Mouse (Mus musculus) liver, embryonic 14.5 days (tissue): Measurements from ENCODE around the gene Tatdn3. TPM values are rescaled to one million over a fixed set of nuclear protein-coding genes. Genes with fewer than 3 reads are reported as not detected.
A peak's percentile ranks its signal among the peaks of the same experiment; 100 is the strongest.

Experiments
- ATAC-seq: fragments of 200-750 bp; cut with Nextera tagmentation; 2 replicates; pipeline ENCODE4 v1.8.0; 2017; ENCODE audit warnings: moderate number of reproducible peaks, mild to moderate bottlenecking, moderate library complexity; ENCODE audit not compliant: insufficient read depth
- DNase-seq, 3 experiments: peaks; one replicate each; pipeline ENCODE4 v3.0.0-alpha.2; 2012 to 2013; ENCODE audit warnings: low read depth in 3 of 3, low spot score in 3 of 3
- H3K27ac ChIP-seq: fragments of 300-500 bp; sonication (generic); 2 replicates; pipeline ENCODE4 v1.5.1; 2014; ENCODE audit warnings: moderate library complexity, mild to moderate bottlenecking, control low read depth, inconsistent platforms
- H3K27me3 ChIP-seq: fragments of 300-500 bp; sonication (generic); 2 replicates; pipeline ENCODE4 v1.6.1; 2014; ENCODE audit warnings: mild to moderate bottlenecking, low read length, moderate library complexity; ENCODE audit not compliant: control insufficient read depth, insufficient read depth
- H3K36me3 ChIP-seq: fragments of 300-500 bp; sonication (generic); replicated peaks from 2 replicates; pipeline ENCODE4 v1.6.1; 2014; ENCODE audit warnings: low read depth; ENCODE audit not compliant: control insufficient read depth, insufficient read depth
- H3K4me1 ChIP-seq, 2 experiments: fragments of 200-500 bp in 1 of 2; fragments of 300-500 bp in 1 of 2; sonication (generic) in 1 of 2; replicated peaks; 2 replicates each; pipeline ENCODE4 v1.6.1; 2012 to 2014; ENCODE audit warnings: antibody characterized with exemption in 1 of 2, inconsistent platforms in 1 of 2, low read length in 1 of 2; ENCODE audit not compliant: control insufficient read depth in 2 of 2, insufficient read depth in 2 of 2
- H3K4me2 ChIP-seq: fragments of 300-500 bp; sonication (generic); 2 replicates; pipeline ENCODE4 v1.6.1; 2014; ENCODE audit warnings: low read depth, mild to moderate bottlenecking, control low read depth, moderate library complexity
- H3K4me3 ChIP-seq, 2 experiments: fragments of 200-500 bp in 1 of 2; fragments of 300-500 bp in 1 of 2; sonication (generic) in 1 of 2; 2 replicates each; pipeline ENCODE4 v1.5.1; 2012 to 2014; ENCODE audit warnings: low read depth in 2 of 2, low read length in 2 of 2, mild to moderate bottlenecking in 2 of 2, control low read depth in 1 of 2, inconsistent platforms in 1 of 2, moderate library complexity in 1 of 2; ENCODE audit not compliant: insufficient read depth in 1 of 2
- H3K9ac ChIP-seq: fragments of 300-500 bp; sonication (generic); replicated peaks from 2 replicates; pipeline ENCODE4 v1.6.1; 2014; ENCODE audit warnings: mild to moderate bottlenecking, control low read depth, moderate library complexity
- H3K9me3 ChIP-seq: fragments of 300-500 bp; sonication (generic); 2 replicates; pipeline ENCODE4 v1.6.1; 2016; ENCODE audit warnings: low read length, mixed read lengths; ENCODE audit not compliant: control insufficient read depth
- CTCF ChIP-seq: IDR thresholded peaks from 2 replicates; pipeline ENCODE4 v1.5.1; 2016; ENCODE audit warnings: antibody characterized with exemption, low read depth, control low read depth
- EP300 ChIP-seq: IDR thresholded peaks from 2 replicates; pipeline ENCODE4 v1.6.1; 2016; ENCODE audit warnings: antibody characterized with exemption, low read depth
- WGBS: fragments of 180-500 bp; shearing (Covaris S2); extraction: QIAGEN DNeasy Blood & Tissue Kit; methylation state at CpG from one replicate; pipeline ENCODE4 v1.1.7; 2014; ENCODE audit not compliant: insufficient replicate concordance; 5-methylcytosine and 5-hydroxymethylcytosine counted together
- polyA plus RNA-seq, 2 experiments: library from polyadenylated mRNA; depleted of rRNA in 1 of 2; stranded (reverse) in 1 of 2; unstranded in 1 of 2; fragments of >200 nt; fragmentation: Nextera tagmentation in 1 of 2; extraction: Ambion mirVana in 1 of 2; gene quantifications; 2 replicates each; pipeline versions ENCODE4 v1.2.1 to v1.2.3; 2012 to 2014

Gene Tatdn3
- polyA plus RNA-seq, 2 experiments, result 6.5 to 8.5 TPM

GRCm38 (mm10) chr1:191063700-191064099 lies 968 bp upstream of the Tatdn3 start:
- no peak for DNase-seq
- no peak for ATAC-seq
- H3K27ac ChIP-seq, result no peak overlapping the region
- no peaks in the 10 kb centered on the region for H3K27me3 ChIP-seq
- WGBS, result 41% methylated on average over 9 of the region's 9 CpGs
- peak overlapping the region; percentile 88 for H3K4me2 ChIP-seq
- H3K9me3 ChIP-seq, result no peaks in the 10 kb centered on the region
- H3K4me1 ChIP-seq, result peaks cover 11 to 14% of the 10 kb centered on the region in 2 experiments
- peaks cover 28% of the 10 kb centered on the region for H3K36me3 ChIP-seq
- TF ChIP-seq EP300 (no peak), CTCF (no peak)
- peak overlapping the region; percentile 91 to 93 for H3K4me3 ChIP-seq
- peak overlapping the region; percentile 88 for H3K9ac ChIP-seq

- Histone ChIP-seq H3K4me1 (peaks cover 11 to 14% of the 10 kb centered on the region in 2 experiments), H3K27me3 (no peaks in the 10 kb centered on the region), H3K36me3 (peaks cover 22% of the 10 kb centered on the region), H3K27ac (peak overlapping the region; percentile 16; the same call in 1 of the 2 replicates), H3K9ac (peak overlapping the region; percentile 88), H3K4me3 (peak overlapping the region; percentile 91 to 93), H3K9me3 (no peaks in the 10 kb centered on the region), H3K4me2 (peak overlapping the region; percentile 88)
- peak; percentile 42; the same call in 1 of the 2 replicates for ATAC-seq
- TF ChIP-seq EP300 (no peak), CTCF (no peak)
- WGBS, result 3% methylated on average over 15 of the region's 15 CpGs
- no peak for DNase-seq
Measured at GRCm38 (mm10) chr1:191062241-191062780, 421 bp downstream of the Tatdn3 start.

DNA sequence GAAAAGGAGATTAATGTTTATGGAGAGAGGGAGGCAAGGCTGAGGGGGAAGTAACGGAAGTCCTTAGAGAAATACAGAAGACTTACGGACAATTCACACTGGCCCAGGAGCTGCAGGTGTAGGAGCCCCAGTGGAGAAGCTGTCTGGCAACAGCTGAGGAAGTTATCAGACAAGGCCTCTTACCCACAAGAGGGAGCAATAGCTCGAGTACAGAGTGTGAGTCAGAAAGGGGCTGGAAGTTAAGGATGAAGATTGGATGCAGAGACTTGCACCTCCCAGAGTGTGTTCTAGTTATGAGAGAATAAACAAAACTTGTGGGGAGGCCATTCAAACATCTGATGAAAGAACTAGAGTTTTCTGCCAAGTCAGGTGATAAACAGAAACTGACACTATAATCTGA lies 5.3 kb downstream of the Tatdn3 start:
- Histone ChIP-seq H3K9ac (no peak overlapping the region), H3K36me3 (no peaks in the 10 kb centered on the region), H3K9me3 (no peaks in the 10 kb centered on the region), H3K4me1 (peaks cover 9 to 20% of the 10 kb centered on the region in 2 experiments; a peak in 3 of 4 replicates), H3K27ac (no peak overlapping the region), H3K4me2 (no peak overlapping the region), H3K4me3 (no peak overlapping the region), H3K27me3 (no peaks in the 10 kb centered on the region)
- 58% methylated on average over 3 of the region's 3 CpGs for WGBS
- DNase-seq (no peak), ATAC-seq (no peak)
- peak; percentile 32; the same call in 1 of the 2 replicates for TF ChIP-seq CTCF
- no peak for TF ChIP-seq EP300

GRCm38 (mm10) chr1:191055533-191055873 lies 7.2 kb downstream of the Tatdn3 start:
- Histone ChIP-seq H3K9ac (no peak overlapping the region), H3K36me3 (no peaks in the 10 kb centered on the region), H3K4me1 (peaks cover 7 to 14% of the 10 kb centered on the region in 2 experiments; a peak in 3 of 4 replicates), H3K9me3 (no peaks in the 10 kb centered on the region), H3K27ac (peak overlapping the region; percentile 68; the same call in 1 of the 2 replicates), H3K4me3 (no peak overlapping the region), H3K27me3 (no peaks in the 10 kb centered on the region), H3K4me2 (no peak overlapping the region)
- ATAC-seq (peak; percentile 71), DNase-seq (no peak)
- TF ChIP-seq EP300 (no peak; the same call in 1 of the 2 replicates), CTCF (peak; percentile 45)
- WGBS, result 36% methylated on average over 2 of the region's 2 CpGs

DNA sequence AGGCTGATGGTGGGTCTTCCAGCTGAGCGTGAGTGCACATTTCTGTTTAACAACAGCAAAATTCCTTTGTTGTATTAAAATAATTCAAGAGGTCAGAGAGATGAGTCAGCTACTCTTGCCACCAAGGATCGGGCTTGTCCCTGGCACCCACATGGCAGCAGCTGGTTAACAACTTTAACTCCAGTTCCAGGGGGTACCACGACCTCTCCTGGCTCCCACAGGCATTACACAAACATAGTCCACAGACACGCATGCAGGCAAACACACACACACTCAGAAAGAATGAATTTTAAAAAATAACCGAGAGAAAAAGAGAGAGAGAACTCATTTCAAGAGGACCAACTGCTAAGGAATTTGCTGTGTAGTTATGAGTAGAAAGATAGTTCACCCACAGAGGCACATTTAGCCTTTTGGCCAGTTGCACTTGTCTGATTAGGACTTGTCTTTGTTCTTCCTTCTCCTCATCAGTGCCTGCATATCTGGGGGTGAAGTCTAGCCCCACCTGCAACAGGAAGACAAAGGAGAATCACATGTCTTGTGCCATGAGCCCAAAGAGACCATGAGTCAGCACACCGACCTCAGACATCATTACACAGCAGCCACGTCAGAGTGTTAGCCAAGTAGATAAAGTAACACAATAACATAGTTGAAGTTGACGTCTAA lies 7.7 kb downstream of the Tatdn3 start:
- Histone ChIP-seq H3K9ac (no peak overlapping the region), H3K4me1 (peaks cover 7 to 14% of the 10 kb centered on the region in 2 experiments; a peak in 3 of 4 replicates), H3K4me2 (peak overlapping the region; percentile 32), H3K36me3 (no peaks in the 10 kb centered on the region), H3K27ac (peak overlapping the region; percentile 68), H3K9me3 (no peaks in the 10 kb centered on the region), H3K27me3 (no peaks in the 10 kb centered on the region), H3K4me3 (no peak overlapping the region)
- DNase-seq (peak; percentile 54 to 64 (median 57)), ATAC-seq (peak; percentile 88)
- TF ChIP-seq CTCF (peak; percentile 52), EP300 (peak; percentile 57)
- WGBS, result 26% methylated on average over 8 of the region's 8 CpGs
